Mouse (Mus musculus): ENCODE results near the gene Zfp92. TPM values are rescaled to one million over a fixed set of nuclear protein-coding genes. Genes with fewer than 3 reads are reported as not detected.

The Zfp92 gene
- polyA plus RNA-seq, 1 experiment = 0.32 TPM

DNA sequence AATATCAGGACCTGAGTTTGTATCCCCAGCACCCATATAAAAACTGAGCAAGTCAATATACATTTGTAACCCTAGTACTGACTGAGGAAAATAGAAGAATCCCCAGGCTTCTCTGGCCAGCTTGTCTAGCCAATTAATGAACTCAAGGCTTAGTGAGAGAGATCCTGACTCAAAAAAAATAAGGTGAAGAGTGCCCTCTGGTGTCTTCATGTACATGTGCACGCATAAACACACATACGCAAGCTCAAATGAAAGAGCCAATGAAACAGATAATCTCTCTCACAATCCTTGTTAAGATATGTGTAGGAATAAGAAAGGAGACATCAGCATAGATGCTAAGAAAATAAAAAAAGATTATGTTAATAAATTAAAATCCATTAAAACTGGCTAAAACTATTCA, 19.1 kb downstream of the Zfp92 start:
- DNase-seq = no peak
- TF ChIP-seq POLR2A (IDR thresholded peaks at IDR 0.05; ENCODE audit: borderline replicate concordance, extremely low read depth, low read depth, low read length) (no peak), CTCF (IDR thresholded peaks at IDR 0.05; ENCODE audit: insufficient read depth, low read length) (no peak)
- Histone ChIP-seq H3K4me3 (replicated peaks; ENCODE audit: extremely low read depth, low read depth, low read length) (no peak overlapping the region), H3K4me1 (ENCODE audit: control insufficient read depth, insufficient read depth, low read length) (no peaks in the 10 kb centered on the region)
- WGBS = 83% methylated on average over 2 of the region's 2 CpGs

DNA sequence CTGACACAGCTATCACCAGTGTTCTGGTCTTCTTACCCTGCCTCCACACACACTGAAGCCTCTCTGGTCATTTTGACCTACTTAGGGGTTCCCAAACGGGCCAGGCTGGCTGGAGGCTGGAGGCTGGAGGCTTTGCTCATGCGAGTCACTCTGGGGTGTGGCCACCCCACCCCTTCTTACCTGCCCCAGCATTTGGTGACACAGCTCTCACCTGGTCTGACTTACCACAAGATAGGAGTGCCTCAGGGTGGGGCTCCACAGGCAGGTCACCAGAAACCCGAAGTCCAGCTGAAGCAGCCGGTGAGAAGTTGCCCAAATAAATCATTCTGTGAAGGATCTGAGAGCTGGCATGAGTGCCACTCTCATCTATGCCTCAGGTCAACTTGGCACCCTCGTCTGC, 22.0 kb downstream of the Zfp92 start:
- no peaks in the 10 kb centered on the region for H3K4me1 ChIP-seq (ENCODE audit: control insufficient read depth, insufficient read depth, low read length)
- TF ChIP-seq CTCF (IDR thresholded peaks at IDR 0.05; ENCODE audit: insufficient read depth, low read length) = no peak
- TF ChIP-seq POLR2A (IDR thresholded peaks at IDR 0.05; ENCODE audit: borderline replicate concordance, extremely low read depth, low read depth, low read length) = no peak
- no peak for DNase-seq
- 63% methylated on average over 5 of the region's 5 CpGs for WGBS
- H3K4me3 ChIP-seq (replicated peaks; ENCODE audit: extremely low read depth, low read depth, low read length) = no peak overlapping the region

DNA sequence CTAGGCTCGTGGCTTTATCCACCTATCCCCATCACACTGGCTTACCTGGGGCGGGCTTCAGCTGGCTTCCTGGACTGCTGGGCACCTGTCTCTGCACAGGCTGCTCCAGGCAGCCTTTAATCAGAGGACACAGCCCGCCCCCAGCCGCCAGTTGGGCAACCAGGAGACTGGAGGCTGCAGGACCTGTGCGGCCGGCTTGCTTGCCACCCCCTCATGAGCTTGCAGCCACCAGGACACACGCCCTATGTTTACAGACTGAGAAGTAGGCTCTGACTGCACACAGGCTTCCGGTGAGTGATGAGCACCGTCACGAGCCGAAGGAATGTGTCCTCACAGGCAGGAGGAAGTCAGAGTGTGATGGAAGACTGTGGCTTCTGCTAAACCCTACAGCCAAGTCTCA, 24.4 kb downstream of the Zfp92 start, which contains the start of gene Trex2:
TSS of gene Trex2 (minus strand) at position 93 of the 400 bp plus-strand sequence.
- no peak for TF ChIP-seq CTCF (IDR thresholded peaks at IDR 0.05; ENCODE audit: insufficient read depth, low read length)
- no peak for TF ChIP-seq POLR2A (IDR thresholded peaks at IDR 0.05; ENCODE audit: borderline replicate concordance, extremely low read depth, low read depth, low read length)
- Histone ChIP-seq H3K4me3 (replicated peaks; ENCODE audit: extremely low read depth, low read depth, low read length) (no peak within 1 kb of the TSS), H3K4me1 (ENCODE audit: control insufficient read depth, insufficient read depth, low read length) (no peaks in the 10 kb centered on the region)
- WGBS = 63% methylated on average over 11 of the region's 11 CpGs
- DNase-seq = no peak

DNA sequence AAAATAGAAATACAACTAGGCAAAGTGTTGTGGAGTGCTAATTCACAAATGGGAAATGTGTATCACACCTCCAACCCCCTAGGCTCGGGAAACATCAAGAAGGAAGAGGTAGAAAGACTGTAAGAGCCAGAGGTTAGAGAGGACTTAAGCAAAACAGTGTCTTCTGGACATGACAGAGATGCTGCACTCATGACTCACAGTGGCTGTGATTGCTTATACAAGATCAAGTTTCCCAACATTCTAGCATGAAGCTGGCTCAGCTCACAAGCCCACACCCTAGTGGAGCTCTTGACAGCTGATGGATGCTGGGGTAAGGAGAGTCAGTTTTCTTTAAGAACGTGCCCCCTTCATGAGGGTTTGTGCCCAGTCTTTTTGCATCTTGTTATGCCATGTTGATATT, 30.5 kb downstream of the Zfp92 start:
- no peak overlapping the region for H3K4me3 ChIP-seq (replicated peaks; ENCODE audit: extremely low read depth, low read depth, low read length)
- WGBS = 40% methylated on average over 2 of the region's 2 CpGs
- TF ChIP-seq CTCF (IDR thresholded peaks at IDR 0.05; ENCODE audit: insufficient read depth, low read length) (no peak), POLR2A (IDR thresholded peaks at IDR 0.05; ENCODE audit: borderline replicate concordance, extremely low read depth, low read depth, low read length) (no peak)
- H3K4me1 ChIP-seq (ENCODE audit: control insufficient read depth, insufficient read depth, low read length) = no peaks in the 10 kb centered on the region
- DNase-seq = no peak

DNA sequence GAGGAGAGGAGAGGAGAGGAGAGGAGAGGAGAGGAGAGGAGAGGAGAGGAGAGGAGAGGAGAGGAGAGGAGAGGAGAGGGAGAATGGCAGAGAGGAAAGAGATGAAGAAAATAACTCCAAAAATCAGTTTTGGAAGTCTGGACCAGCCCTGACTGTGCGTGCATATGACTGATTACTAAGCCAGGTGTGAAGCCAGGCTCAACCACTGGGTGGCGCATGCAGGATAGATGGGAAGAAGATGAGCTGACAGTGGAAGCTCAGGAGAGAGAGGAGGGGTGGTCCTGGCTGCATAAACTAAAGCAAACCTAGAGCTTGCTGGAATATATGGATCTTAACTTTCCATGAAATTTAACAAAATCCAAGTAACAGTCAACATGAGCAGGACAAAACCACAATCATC, 41.1 kb downstream of the Zfp92 start:
- 28% methylated on average over 2 of the region's 2 CpGs for WGBS

DNA sequence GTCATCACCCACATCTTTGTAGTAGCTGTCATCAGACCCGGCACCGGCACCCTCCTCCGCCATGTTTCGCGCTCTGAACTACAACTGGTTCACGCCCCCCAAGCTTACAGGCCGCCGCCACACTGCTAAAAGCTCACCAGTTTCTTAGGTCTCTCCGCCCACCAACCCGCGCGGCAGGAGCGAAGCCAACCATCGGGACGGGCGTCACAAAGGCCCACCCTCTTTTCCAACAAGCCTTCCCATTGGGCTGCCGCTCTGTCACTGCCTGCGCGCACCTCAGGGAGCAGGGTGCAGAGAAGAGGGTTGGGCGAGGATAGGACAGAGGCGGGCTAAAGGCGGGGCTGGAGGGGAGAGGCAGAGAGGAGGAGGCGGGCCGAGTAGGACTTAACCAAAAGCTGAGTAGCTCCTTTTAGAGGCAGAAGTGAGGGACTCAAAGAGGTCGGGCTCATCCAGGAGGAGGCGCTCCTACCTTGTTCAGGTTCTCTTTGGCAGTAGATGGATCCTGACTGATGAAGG, 48.0 kb downstream of the Zfp92 start, which contains the start of gene Haus7:
TSS of gene Haus7 (minus strand) at position 168 of the 516 bp plus-strand sequence.
- peak; percentile 80 for DNase-seq
- 28% methylated on average over 26 of the region's 26 CpGs for WGBS
- peak within 1 kb of the TSS; percentile 72 for H3K4me3 ChIP-seq (replicated peaks; ENCODE audit: extremely low read depth, low read depth, low read length)
- no peaks in the 10 kb centered on the region for H3K4me1 ChIP-seq (ENCODE audit: control insufficient read depth, insufficient read depth, low read length)
- TF ChIP-seq CTCF (IDR thresholded peaks at IDR 0.05; ENCODE audit: insufficient read depth, low read length) (peak; percentile 69), POLR2A (IDR thresholded peaks at IDR 0.05; ENCODE audit: borderline replicate concordance, extremely low read depth, low read depth, low read length) (peak; percentile 27; the same call in 1 of the 2 replicates)

More for the DNA sequence above, 41.1 kb downstream of the Zfp92 start:
- TF ChIP-seq CTCF (IDR thresholded peaks at IDR 0.05; ENCODE audit: insufficient read depth, low read length) = peak; percentile 87
- no peak for TF ChIP-seq POLR2A (IDR thresholded peaks at IDR 0.05; ENCODE audit: borderline replicate concordance, extremely low read depth, low read depth, low read length)
- Histone ChIP-seq H3K4me3 (replicated peaks; ENCODE audit: extremely low read depth, low read depth, low read length) (no peak overlapping the region), H3K4me1 (ENCODE audit: control insufficient read depth, insufficient read depth, low read length) (no peaks in the 10 kb centered on the region)
- peak; percentile 50 for DNase-seq

DNA sequence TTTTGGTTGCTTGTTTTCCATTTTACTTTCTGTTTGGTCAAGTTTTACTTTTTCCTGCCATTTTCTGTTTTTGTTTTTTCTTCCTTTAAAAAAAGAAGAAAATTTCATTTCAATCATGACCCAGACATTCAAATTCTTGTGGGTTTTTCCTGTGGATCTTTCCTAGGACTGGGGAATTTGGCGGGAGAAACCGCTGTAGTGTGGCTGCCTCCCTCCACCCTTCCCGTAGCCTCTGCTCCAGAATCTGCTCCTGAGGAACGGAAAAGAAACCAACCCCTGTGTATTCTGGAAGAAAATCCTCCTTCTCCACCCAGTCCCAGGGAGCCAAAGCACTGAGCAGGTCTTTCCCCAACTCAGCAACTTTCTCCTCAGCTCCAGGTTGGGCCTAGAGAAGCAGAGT, 49.9 kb downstream of the Zfp92 start:
- 78% methylated on average over 4 of the region's 4 CpGs for WGBS
- no peak overlapping the region for H3K4me3 ChIP-seq (replicated peaks; ENCODE audit: extremely low read depth, low read depth, low read length)
- H3K4me1 ChIP-seq (ENCODE audit: control insufficient read depth, insufficient read depth, low read length) = no peaks in the 10 kb centered on the region
- no peak for DNase-seq
- no peak for TF ChIP-seq CTCF (IDR thresholded peaks at IDR 0.05; ENCODE audit: insufficient read depth, low read length)
- TF ChIP-seq POLR2A (IDR thresholded peaks at IDR 0.05; ENCODE audit: borderline replicate concordance, extremely low read depth, low read depth, low read length) = no peak

DNA sequence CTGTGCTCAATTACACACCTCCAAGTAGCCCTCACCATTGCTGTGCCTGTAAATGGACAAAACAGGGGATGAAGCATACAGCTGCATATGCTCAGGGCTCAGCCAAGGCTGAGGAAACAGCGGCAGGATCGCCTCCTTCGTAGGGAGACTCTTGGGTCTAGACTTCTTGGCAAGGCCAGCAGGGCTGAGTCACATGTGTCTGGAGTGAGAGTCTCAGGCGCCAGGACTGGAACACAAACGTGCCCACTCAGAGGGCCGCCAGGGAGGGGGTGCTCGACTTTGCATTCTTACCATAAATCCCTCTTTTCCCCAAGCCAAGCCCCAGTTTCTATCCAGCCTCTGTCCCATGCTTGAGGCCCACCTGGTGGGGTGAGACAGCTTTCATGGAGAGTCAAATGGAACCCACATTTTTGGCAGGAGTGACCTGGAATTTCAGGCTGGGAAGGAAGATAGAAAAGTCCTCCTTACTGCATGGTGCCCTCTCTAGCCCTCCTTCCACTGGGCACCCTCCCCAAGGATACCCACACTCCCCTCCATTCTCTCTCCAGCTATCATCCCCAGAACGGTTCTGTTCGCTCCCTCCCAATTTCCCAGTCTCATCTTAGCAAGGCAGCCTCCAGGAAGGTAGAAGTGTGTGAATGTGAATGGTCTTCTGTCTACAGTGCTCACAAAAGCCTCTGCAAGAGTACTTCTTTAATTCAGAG, 54.7 kb downstream of the Zfp92 start:
- no peak overlapping the region for H3K4me3 ChIP-seq (replicated peaks; ENCODE audit: extremely low read depth, low read depth, low read length)
- no peak for DNase-seq
- TF ChIP-seq POLR2A (IDR thresholded peaks at IDR 0.05; ENCODE audit: borderline replicate concordance, extremely low read depth, low read depth, low read length) = no peak
- no peak for TF ChIP-seq CTCF (IDR thresholded peaks at IDR 0.05; ENCODE audit: insufficient read depth, low read length)
- H3K4me1 ChIP-seq (ENCODE audit: control insufficient read depth, insufficient read depth, low read length) = no peaks in the 10 kb centered on the region
- WGBS = 51% methylated on average over 9 of the region's 9 CpGs

DNA sequence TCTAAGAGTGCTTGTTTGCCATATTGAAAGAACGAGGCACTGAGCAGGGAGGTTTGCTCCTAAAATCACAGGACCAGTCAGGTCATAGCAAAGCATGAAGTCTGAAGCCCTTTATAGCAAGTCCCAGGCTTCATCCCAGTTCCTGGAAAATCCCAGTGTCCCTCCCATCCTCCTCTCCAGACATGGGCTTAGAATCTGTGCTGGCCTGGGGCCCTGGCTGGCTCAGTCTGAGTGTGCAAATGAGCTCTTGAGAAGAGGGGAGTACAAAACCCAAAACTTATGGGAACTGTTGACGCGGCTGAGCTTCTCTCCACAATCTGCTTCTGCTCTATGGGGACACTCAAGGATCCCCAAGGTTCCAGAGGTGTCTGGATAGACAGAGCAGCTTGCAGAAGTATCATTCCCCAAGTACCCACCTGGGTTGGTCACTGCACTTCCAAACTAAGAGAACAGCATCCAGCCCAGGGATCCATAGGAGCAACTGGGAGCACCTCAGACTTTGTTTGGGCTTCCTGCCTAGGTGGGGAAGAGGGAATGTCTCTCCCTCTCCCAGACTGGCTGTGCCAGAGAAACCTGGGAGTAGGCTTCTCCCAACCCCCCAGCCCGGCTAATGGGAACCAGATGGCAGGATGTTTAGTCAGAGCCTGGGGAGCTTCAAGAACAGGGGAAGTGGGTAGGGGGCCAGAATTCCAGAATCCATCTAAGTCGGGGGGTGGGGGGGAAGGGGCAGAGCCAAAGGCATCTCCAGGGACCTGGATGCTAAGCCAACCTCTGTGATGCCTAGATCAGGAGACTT, 56.7 kb downstream of the Zfp92 start:
- WGBS = 60% methylated on average over 5 of the region's 5 CpGs
- no peak overlapping the region for H3K4me3 ChIP-seq (replicated peaks; ENCODE audit: extremely low read depth, low read depth, low read length)
- TF ChIP-seq CTCF (IDR thresholded peaks at IDR 0.05; ENCODE audit: insufficient read depth, low read length) (no peak), POLR2A (IDR thresholded peaks at IDR 0.05; ENCODE audit: borderline replicate concordance, extremely low read depth, low read depth, low read length) (no peak)
- H3K4me1 ChIP-seq (ENCODE audit: control insufficient read depth, insufficient read depth, low read length) = no peaks in the 10 kb centered on the region
- DNase-seq = no peak

Measured in lung, adult 2 months (tissue).